Mouse (Mus musculus): ENCODE results near the gene Galnt13.
"Not testable (repeated sequence)": the region's sequence is repeated elsewhere in the genome, so short reads cannot be mapped to it uniquely, and the experiment has no call there.

Galnt13 gene

DNA sequence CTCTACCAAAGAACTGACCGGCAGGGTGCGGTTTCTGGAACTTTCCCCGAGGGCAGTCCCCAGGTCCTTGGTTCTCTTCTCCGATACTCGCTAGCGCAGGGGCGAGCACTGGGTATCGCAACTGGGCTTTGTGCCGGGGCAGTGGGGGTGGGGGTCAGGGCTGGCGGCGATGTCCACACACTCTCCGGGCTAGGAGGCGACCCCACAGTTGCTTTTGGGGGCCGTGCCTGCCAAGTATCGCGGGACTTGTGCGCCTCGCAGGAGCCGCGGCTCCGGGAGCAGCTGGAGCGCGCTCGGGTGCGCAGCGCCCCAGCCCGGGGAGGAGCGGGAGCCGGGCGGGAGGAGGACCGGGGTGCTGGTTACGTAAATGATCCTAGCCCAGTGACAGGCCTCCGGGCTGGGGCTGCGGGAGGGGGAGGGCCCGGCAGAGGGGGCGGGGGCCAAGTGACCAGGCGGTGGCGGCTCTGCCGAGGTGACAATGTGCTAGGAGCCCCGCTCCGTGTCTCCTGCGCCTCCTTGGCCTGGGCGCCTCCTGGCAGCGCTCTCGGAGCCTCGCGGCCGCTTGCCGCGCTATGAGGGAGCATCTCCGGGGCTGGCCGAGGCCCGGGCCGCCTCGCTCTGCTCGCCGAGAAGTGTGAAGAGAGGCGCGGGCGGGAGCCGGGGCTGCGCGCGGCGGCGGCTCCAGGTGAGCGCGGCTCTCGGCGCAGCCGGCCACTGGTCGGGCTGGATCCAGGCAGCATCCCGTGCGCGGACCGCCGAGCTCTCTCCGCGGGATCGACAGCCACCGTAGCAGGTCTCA, at the start of gene Galnt13:
Gene Galnt13, plus strand, starts transcription at position 381 of the 799 bp plus-strand sequence.
- no peak for DNase-seq (ENCODE audit: low read depth)

DNA sequence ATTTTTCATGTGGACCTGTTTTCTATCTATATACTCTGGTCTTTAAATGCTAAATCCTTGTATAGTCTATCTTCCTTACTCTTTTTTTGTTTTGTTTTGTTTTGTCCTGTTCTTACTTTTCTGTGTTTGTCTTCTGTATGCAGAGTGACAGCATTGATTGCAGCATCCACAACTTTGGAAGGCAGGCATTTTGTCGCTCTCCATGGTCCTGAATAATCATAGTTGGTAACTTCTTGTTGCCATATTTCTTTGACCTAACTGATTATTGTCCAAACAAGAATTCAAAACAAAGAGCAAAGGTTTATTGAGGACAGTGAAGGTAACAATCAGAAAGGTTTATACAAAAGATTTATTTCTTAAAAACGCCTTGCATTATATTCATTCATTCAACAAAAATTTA, 5.1 kb upstream of the Galnt13 start:
- DNase-seq (ENCODE audit: low read depth): peak; percentile 1

DNA sequence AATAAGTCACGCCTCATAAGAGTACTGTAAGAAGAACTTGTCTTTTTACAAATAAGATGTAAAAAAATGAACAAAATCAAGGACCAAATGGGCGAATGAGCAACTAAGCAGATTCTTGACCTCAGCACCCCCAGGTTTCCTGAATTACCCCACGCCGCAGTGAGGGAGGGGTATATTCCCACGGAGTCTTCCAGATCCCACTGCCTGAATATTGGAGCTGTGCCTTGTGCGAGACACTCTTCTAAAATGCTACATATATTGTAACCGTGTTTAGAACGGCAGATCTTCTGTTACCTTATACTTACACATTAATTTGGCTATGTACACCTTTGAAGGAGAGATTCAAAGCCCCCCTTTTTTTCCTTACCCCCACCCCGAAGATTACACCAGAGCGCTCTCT, 737 bp upstream of the Galnt13 start:
- no peak for DNase-seq (ENCODE audit: low read depth)

GRCm38 (mm10) chr2:54436736-54437500, 801 bp downstream of the Galnt13 start:
- DNase-seq (ENCODE audit: low read depth): no peak

DNA sequence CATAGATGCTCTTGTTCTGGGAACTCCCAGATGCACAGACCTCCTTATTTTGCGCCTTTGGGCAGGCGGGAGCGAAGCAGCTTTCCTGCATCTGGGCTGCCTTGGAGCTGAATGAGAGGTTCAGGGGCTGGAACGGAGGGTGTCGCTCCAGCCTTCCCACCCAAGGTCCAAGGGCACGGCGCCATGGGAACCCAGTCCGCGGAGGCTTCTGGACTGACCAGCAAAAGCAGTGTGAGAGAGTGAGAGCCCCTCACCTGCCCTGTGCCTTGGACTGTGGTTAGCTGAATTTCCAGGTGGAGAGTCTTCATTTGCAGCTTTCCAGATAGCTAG, 1.3 kb downstream of the Galnt13 start:
- DNase-seq (ENCODE audit: low read depth): no peak

- no peak for DNase-seq (ENCODE audit: low read depth)
Observed at GRCm38 (mm10) chr2:54442734-54443500, 6.8 kb downstream of the Galnt13 start.

- no peak for DNase-seq (ENCODE audit: low read depth)
Observed at GRCm38 (mm10) chr2:54483426-54483825, 47.3 kb downstream of the Galnt13 start.

- DNase-seq (ENCODE audit: low read depth): no peak
Observed at GRCm38 (mm10) chr2:54522989-54523388, 86.9 kb downstream of the Galnt13 start.

DNA sequence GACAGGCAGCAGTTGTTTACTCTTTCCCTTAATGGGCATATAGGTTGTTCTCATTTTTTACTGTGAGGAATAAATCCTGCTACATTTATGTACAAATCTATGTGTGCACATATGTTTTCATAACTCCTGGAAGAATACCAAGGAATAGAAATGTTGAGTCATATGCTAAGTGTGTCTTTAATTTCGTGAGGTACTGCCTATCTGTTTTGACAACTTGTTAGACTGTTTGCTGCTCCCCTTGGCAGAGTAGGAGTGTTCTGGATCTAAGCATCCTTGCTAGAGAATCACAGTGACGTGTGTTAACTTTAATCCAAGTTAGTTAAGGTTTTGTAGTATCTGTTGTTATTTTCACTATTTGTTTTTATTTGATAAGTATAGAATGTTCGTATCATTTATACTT, 91.0 kb downstream of the Galnt13 start:
- no peak for DNase-seq (ENCODE audit: low read depth)

DNA sequence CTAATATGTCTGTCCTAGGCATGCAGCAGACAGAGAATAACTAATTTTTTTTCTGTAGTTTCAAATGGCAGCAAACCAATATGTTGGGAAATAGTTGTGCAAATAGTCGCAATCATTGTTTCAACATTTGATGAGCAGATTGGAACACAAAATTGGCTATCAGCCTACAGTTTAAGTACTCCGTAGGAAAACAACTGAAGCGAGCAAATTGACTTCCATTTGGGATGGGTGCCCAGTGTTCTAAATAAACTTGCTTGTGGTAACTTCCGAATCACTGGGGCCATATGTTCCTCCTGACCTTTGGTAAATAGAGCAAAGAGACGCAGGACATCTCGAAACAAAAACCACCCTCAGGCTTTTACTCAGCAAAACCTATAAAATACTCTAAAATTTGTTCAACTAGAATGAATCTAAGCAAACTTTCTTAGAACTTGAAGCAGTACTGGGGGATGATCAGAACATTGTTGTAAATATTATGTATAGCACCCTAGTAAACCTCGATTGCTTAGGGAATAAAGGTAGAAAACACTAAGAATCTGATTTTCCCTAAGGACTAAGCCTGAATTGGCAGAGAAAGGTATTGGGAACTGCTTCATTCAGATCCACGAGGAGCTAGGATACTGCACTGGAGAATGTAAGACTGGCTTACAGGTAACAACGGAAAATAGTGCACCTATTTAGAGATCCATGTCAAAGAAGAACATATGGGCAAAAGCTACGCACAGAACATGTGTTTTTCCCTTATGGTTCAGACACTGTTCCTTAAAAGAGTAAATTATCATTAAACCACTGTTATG, 122.4 kb downstream of the Galnt13 start:
- DNase-seq (ENCODE audit: low read depth): no peak

DNA sequence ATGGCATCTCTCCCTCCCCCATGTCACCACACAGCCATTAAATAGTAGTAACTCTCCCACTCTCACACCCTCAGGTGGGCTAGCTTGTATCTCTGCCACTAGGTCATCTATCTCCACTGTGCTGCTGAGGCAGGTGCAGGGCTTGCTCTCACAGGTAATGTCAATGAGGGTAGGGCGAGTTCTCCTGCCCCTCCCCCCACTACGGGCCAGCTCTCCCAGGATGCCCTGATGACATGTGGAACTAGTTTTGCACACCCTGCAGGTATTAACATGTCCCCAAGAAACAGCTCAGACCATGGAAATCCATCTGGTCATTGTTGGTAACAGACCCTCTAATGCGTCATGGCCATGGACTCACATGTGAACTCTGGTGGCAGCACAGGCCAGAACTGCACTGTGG, 129.0 kb downstream of the Galnt13 start:
- no peak for DNase-seq (ENCODE audit: low read depth)

DNA sequence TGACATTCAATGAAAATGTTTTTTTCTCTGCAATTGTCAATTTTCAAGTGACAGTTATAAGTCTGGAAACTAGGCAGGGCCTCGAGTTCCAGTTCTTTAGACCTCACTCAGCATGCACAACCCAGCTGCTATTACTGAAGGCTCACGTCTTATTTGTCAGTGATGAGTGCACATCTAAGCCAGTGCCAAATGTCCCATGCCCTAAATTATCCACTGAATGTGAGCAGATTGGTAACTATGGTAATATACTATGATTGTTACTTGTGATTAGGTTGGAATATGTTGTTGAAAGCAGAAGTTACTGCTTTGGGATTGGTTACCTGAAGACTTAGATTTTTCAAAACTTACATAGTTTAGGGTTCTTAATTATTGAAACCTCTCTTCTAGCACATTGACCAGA, 131.1 kb downstream of the Galnt13 start:
- no peak for DNase-seq (ENCODE audit: low read depth)

- DNase-seq (ENCODE audit: low read depth): no peak
Observed at GRCm38 (mm10) chr2:54567632-54568031, 131.5 kb downstream of the Galnt13 start.

- DNase-seq (ENCODE audit: low read depth): not testable (repeated sequence)
Observed at GRCm38 (mm10) chr2:54713817-54714216, 277.7 kb downstream of the Galnt13 start.

- DNase-seq (ENCODE audit: low read depth): no peak
Observed at GRCm38 (mm10) chr2:54751232-54751631, 315.1 kb downstream of the Galnt13 start.

DNA sequence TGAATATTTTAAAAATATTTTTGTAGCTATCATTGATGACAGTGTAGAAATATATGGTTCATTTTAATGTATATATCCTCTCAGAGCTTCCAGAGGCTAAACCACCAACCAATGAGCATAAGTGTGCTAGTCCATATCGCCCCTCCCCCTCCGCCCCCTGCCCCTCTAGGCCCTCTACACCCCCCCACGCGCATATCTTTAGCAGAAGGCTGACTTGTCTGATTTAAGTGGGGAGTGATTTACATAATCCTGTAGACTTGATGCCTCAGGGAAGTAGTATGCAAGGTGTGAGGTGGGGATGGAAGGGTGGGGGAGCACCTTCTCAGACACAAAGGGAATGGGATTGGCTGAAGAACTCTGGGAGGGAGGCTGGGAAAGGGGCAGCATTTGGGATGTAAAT, 323.7 kb downstream of the Galnt13 start:
- DNase-seq (ENCODE audit: low read depth): no peak

DNA sequence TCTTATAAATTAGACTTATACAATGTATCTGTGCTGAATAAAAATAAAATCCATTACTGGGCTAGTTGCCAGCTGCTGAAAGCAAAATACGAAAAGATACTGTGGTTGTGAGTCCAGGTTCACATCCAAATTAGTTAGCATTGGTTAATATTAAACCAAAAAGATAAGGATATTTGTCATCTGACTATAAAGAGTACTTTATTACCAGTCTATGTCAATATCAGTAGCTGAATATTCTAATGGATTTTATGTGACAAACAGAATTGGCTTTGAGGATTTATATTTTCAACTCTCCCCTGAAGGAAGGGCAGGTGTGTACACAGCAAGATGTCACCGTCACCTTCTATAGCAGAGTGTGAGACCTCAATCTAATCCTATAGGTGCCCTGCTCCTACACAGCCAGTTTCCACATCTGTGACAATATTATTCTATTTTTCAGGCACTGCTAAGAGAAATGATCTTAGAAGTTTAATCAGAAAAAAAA, 342.7 kb downstream of the Galnt13 start:
- DNase-seq (ENCODE audit: low read depth): no peak

DNA sequence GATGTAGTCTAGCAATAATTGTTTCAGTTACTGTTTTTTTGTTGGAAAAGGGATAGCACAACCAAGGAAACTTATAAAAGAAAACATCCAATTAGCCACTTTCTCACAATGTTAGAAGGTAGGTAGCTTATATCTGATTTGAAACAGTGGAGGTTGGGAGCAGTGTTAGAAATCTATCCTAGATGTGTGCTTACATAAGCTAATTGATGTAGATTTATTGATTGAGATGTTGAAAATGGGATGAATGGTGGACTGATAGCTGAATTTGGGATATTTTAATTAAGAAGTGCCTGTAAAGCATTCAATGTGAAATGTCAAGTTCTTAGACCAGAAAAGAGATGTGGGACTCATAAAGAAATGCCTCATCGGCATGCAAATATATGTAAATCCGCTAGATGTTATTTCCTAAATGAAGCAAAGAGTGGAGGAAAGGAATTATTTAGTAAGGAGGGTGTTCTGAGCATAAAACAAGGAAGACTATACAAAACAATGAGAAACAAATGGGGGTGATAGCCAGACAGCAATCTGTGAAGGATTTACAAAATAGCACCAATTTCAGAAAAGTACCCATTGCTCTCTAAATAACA, 377.6 kb downstream of the Galnt13 start:
- no peak for DNase-seq (ENCODE audit: low read depth)

DNA sequence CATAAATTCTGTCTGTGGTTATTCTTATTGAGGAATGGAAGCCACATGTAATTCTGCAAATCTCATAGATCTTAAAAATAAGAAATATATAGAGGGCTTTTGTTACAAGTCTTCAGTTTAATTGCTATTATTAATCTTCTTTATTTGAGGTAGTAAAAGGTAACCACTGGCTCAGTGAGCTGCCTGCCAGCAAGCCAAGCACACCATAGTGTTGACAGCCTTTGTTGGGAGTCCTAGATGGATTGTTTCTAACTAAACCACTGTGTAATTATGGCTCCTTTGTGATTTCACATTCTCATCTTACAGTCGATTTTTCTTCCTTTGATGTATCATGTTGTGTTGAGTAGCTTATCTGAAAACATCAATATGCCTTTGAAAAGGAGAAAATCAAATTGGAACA, 405.1 kb downstream of the Galnt13 start:
- DNase-seq (ENCODE audit: low read depth): no peak

DNA sequence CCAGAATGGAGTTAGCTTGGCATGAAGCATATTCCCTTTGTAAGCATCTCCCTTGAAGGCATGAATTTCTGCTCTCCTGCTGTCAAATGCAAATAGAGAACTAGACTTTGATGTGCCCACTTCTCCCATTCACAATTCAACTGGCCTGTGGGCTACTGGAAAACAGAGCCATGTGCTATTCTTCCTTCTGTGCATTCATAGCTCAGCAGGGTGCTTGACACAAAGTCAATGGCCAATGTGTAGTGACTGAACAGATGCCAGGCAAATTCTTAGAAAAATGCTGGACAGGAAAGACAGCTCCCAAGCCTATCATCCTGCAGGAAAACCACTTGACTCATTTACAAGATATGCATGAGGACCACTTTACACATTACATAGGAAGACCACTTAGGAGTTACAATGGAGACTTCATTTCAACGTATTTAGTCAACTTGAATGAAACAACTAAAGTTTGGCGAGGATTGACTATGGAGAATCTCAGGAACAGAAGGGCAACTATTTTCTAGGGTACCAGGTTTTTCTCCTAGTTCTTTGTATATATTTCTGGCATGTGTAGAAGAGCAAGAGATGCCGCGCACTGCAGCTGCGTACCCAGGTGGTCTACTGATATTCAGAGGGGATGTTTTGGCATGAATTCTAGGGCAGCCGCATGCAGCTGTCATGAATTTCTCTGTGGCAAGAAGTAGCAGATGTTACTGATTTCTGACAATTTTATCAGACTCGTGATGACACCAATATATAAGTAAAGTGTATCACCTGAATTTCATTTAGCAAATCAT, 470.4 kb downstream of the Galnt13 start:
- no peak for DNase-seq (ENCODE audit: low read depth)
